Mouse (Mus musculus) spleen, adult 18-20 months (tissue): ENCODE results near the gene Tmem240.
"Not testable (repeated sequence)": the region's sequence is repeated elsewhere in the genome, so short reads cannot be mapped to it uniquely, and the experiment has no call there.

Source experiments
- DNase-seq, 2 experiments: peaks; one replicate each; pipeline ENCODE4 v3.0.0; 2022; ENCODE audit warnings: mixed read lengths in 2 of 2

Gene Tmem240

DNA sequence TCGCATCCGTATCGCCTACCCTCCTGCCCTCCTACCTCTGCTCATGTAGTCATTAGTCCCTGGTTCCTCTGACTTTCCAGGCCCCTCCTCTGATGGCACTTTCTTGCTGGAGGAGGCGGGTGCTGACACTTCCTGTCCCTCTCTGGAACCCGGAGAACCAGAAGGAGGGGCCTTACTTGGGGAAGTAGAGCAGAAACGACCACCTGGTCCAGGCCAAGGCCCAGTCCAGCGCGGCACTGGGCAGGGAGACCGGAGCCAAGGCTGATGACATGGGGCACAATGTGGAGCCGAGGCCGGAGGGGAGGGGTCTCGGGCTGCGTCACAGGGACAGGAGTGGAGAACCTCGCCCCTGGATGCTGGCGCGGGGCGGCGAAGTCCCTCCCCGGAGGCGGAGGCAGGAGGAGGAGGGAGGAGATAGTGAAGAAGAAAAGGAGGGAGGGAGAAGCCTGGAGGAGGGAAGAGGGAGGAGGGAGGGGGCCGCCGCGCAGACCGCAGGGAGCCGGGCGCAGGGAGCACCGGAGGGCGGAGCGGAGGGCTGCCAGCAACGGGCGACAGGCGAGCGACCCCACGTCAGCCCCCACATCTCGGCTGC, at the start of gene Tmem240:
Gene Tmem240 (plus strand): TSS at position 451 of the 592 bp plus-strand sequence.
- peak; percentile 63 to 67 for DNase-seq

- DNase-seq: not testable (repeated sequence)
Measured at GRCm38 (mm10) chr4:155687764-155688163, 46.8 kb upstream of the Tmem240 start.

DNA sequence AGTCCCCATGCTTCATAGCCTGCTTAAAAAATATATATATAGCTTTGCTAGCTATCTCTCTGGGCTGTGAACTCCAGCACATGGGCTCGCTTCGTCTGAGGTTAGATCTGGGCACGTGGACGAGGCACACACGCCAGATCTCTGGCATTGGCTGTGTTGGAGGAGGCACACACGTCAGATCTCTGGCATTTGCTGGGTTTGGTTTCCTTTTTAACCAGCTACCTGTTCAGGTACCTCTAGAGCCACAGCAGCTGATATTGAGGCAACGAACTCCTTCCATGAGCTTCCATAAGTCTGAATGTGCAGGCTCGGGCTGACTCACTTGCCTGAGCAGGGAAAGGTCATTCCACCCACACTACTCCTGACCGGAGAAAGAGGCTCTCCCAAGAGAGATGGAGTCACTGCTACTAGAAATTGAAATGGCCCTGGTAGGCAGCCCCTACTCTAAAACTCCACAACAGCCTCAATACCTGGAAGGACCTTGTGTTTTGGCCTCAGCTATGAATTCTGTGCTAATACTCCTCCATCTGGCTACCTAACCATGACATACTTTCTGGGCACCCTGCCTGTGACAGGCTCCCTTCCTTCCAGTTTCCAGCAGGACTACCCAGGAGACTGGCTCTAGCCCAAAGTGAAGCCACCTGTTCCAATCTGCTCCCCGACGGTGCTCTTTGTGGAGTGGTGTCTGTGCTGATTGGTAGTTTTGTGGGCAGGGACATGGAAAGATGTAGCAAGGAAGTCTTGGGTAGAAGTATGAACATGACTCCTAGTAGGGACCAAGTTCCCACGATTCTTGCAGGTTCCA, 43.8 kb upstream of the Tmem240 start:
- no peak for DNase-seq

DNA sequence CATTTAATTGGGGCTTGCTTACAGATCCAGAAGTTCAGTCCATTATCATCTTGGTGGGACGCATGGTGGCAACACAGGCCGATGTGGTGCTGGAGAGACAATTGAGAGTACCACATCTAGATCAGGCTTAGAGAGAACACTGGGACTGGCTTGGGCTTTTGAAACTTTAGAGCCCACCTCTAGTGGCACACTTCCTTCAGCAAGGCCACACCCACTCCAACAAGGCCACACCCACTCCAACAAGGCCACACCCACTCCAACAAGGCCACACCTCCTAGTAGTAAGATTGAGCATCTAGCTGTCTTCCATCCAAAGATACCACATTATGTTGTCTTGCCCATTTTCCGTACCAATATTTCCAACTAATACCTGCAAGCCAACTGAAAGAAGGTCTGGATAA, 42.2 kb upstream of the Tmem240 start:
- no peak for DNase-seq

GRCm38 (mm10) chr4:155694111-155694481, 40.5 kb upstream of the Tmem240 start, which contains the start of gene Fndc10:
TSS of gene Fndc10 (plus strand) at chr4:155694342.
- peak; percentile 48 to 73 for DNase-seq

GRCm38 (mm10) chr4:155694482-155695401, 39.9 kb upstream of the Tmem240 start:
- DNase-seq: peak; percentile 43 to 65

DNA sequence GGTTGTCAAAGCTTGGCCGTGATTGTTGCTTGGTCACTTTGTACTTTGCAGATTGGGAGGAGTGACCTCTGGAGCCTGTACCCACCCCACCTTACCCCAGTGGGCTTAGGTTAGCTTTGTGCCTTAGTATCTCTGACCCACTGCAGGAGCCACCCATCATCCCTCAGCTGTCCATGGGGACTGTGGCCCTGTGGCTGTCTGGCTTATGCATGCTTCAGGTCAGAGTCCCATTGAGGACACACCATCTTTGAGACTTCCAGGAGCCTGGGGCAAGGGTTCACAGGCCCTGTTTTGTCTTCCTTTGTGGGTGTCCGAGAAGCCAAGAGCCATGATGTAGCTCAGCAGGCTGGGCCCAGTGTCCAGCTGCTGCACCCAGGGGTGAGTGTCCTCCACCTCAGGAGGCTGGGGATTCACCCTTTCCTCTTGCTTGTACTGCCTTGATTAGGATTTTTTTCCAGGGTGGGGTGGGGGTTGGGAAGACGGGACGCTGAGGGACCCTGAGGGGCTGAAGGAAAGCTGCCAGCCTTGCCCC, 39.0 kb upstream of the Tmem240 start:
- DNase-seq: no peak

DNA sequence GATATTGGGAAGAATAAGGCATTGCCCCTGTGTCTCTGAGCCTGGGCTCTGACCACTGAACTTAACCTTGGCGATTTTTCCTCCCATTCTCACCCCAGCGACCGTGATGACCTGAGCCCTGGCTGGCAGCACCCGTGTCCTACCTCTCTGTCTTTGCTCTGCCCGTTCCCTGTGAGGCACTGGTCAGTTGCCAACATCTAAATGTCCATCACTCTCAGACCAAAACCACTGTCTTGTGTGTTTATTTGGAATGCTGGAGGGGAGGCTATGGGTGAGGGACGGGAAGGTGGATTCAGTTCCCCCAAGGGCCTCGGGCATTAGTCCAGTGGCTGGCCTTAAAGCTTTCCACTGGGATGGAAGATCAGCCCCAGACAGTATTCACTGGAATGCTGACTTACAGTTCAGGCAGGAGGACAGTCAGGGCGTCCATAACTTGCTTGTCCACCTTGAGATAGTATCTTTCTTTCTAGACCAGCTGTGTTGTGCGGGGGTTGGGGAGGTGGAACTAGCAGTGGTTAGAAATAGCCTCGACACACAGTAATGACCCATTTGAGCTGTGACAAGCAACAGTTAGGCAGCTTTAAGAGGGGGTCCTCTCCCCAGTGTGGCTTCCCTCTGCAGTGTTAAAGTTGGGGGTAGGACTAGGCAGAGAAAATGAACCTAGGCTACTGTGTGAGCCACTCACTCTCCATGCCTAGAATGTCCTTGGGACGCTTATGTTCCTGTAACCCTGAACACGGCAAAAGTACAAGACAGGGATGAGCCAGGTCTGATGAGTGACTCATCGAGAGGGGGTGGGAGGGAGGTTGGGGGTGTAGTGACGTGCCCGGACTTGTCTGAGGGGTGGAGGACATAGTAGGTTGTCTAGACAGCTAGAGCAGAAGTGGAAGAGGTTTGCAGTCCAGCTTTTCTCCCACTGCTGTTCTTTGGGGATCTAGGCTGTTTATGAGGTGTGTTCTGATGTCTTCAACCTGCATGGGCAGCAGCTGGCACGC, 38.0 kb upstream of the Tmem240 start:
- DNase-seq: no peak

GRCm38 (mm10) chr4:155700425-155700824, 34.2 kb upstream of the Tmem240 start:
- no peak for DNase-seq

- no peak for DNase-seq
Measured at GRCm38 (mm10) chr4:155703425-155703929, 31.1 kb upstream of the Tmem240 start.

- peak; percentile 86 to 94 for DNase-seq
Measured at GRCm38 (mm10) chr4:155704721-155705591, 29.6 kb upstream of the Tmem240 start, which contains the start of gene Ssu72. TSS of gene Ssu72 (plus strand) at chr4:155704800.

- no peak for DNase-seq
Measured at GRCm38 (mm10) chr4:155705592-155705929, 29.0 kb upstream of the Tmem240 start.

GRCm38 (mm10) chr4:155708582-155708981, 26.0 kb upstream of the Tmem240 start:
- no peak for DNase-seq

DNA sequence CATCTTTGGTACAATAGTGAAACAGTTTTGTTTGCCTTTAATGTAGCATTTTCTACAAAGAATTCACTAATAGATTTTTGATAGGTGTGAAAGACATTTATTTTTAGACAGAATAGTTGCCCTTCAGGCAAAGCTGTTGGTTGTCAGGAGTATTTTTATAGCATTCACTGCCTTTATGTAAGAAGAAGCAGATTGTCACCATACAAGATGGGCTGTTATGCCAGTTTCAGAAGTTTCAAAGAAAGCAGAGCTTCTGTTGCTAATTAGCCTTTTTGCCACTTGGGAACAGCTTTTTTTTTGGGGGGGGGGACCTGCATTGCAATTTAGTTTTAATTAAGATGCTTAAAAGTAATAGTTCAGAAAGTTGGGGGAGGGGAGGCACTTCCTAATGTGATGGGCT, 25.6 kb upstream of the Tmem240 start:
- no peak for DNase-seq

GRCm38 (mm10) chr4:155710521-155711252, 23.9 kb upstream of the Tmem240 start:
- no peak for DNase-seq

GRCm38 (mm10) chr4:155721668-155722083, 12.9 kb upstream of the Tmem240 start:
- DNase-seq: peak in 1 of 2 experiments; percentile 22

- DNase-seq: no peak
Measured at GRCm38 (mm10) chr4:155727993-155728392, 6.6 kb upstream of the Tmem240 start.

DNA sequence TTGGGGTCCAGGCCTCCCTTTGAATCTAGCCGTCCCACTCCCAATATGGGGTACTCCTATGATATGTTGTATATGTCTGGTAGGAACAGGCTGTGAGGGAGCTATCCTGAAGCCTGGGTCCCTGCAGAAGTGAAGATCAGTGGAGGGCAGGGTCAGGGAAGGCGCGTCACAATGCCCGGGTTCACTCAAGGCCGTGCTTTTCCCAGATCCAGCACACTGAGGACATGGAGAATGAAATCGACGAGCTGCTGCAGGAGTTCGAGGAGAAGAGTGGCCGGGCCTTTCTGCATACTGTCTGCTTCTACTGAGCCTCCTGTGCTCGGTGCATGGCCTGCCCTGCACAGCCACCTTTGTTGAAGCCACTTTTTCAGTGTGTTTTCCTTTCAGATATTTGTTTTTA, 1.3 kb upstream of the Tmem240 start:
- no peak for DNase-seq

- DNase-seq: peak; percentile 21 to 30
Measured at GRCm38 (mm10) chr4:155734951-155735702, 527 bp downstream of the Tmem240 start.
